Mouse (Mus musculus) retina, postnatal 1 day (tissue): ENCODE measurements around the gene Gm48551.

Experiments
- DNase-seq: peaks from one replicate; pipeline ENCODE4 v3.0.0-alpha.2; 2012

Gene Gm48551

GRCm38 (mm10) chr10:81383802-81384604, at the start of gene Gm48551, which contains the start of gene Dohh:
TSS of gene Gm48551 (plus strand) at chr10:81384466.
TSS of gene Dohh (plus strand) at chr10:81384428.
- peak; percentile 99 for DNase-seq

- DNase-seq, result no peak
Measured at GRCm38 (mm10) chr10:81335393-81336340, 48.6 kb upstream of the Gm48551 start.

GRCm38 (mm10) chr10:81336558-81336957, 47.7 kb upstream of the Gm48551 start:
- no peak for DNase-seq

GRCm38 (mm10) chr10:81340551-81341332, 43.5 kb upstream of the Gm48551 start:
- no peak for DNase-seq

GRCm38 (mm10) chr10:81341333-81341949, 42.8 kb upstream of the Gm48551 start:
- peak; percentile 74 for DNase-seq

- DNase-seq, result no peak
Measured at GRCm38 (mm10) chr10:81342686-81343505, 41.4 kb upstream of the Gm48551 start, which contains the start of gene Gipc3. TSS of gene Gipc3 (minus strand) at chr10:81343266.

- no peak for DNase-seq
Measured at GRCm38 (mm10) chr10:81344421-81345161, 39.7 kb upstream of the Gm48551 start.

GRCm38 (mm10) chr10:81345162-81345534, 39.1 kb upstream of the Gm48551 start:
- DNase-seq, result no peak

- DNase-seq, result peak; percentile 81
Measured at GRCm38 (mm10) chr10:81346453-81347067, 37.7 kb upstream of the Gm48551 start.

GRCm38 (mm10) chr10:81349146-81349545, 35.1 kb upstream of the Gm48551 start:
- no peak for DNase-seq

- no peak for DNase-seq
Measured at GRCm38 (mm10) chr10:81349961-81350350, 34.3 kb upstream of the Gm48551 start.

GRCm38 (mm10) chr10:81350351-81351063, 33.8 kb upstream of the Gm48551 start, which contains the start of gene Hmg20b:
TSS of gene Hmg20b (minus strand) at chr10:81350480.
- DNase-seq, result peak; percentile 100

- DNase-seq, result no peak
Measured at GRCm38 (mm10) chr10:81351678-81352291, 32.5 kb upstream of the Gm48551 start.

- no peak for DNase-seq
Measured at GRCm38 (mm10) chr10:81354738-81355477, 29.4 kb upstream of the Gm48551 start.

- DNase-seq, result no peak
Measured at GRCm38 (mm10) chr10:81355533-81355932, 28.7 kb upstream of the Gm48551 start.

GRCm38 (mm10) chr10:81356352-81356990, 27.8 kb upstream of the Gm48551 start:
- no peak for DNase-seq
